Mouse (Mus musculus): ENCODE measurements around the gene N4bp2l1. TPM values are rescaled to one million over a fixed set of nuclear protein-coding genes. Genes with fewer than 3 reads are reported as not detected.

The N4bp2l1 gene
- polyA plus RNA-seq, 1 experiment from 2014 or later, result 16.3 TPM

- Histone ChIP-seq H3K36me3 (peaks cover 11% of the 10 kb centered on the region), H3K27me3 (no peaks in the 10 kb centered on the region), H3K4me2 (no peak overlapping the region), H3K27ac (replicated peaks) (no peak overlapping the region), H3K9me3 (no peaks in the 10 kb centered on the region), H3K4me1 (replicated peaks) (no peaks in the 10 kb centered on the region), H3K4me3 (no peak overlapping the region), H3K9ac (no peak overlapping the region)
- ATAC-seq (ENCODE audit: low FRiP score, low read depth), result no peak
- WGBS, result 75% methylated on average over 3 of the region's 3 CpGs
These were observed 45.4 kb downstream of the N4bp2l1 start for GRCm38 (mm10) chr5:150551637-150552036.

GRCm38 (mm10) chr5:150543184-150543583 is 53.8 kb downstream of the N4bp2l1 start:
- H3K27me3 ChIP-seq, result no peaks in the 10 kb centered on the region
- 93% methylated on average over 2 of the region's 2 CpGs for WGBS
- ATAC-seq (ENCODE audit: low FRiP score, low read depth), result no peak
- H3K4me3 ChIP-seq, result no peak overlapping the region
- H3K4me2 ChIP-seq, result no peak overlapping the region
- H3K9ac ChIP-seq, result no peak overlapping the region
- H3K27ac ChIP-seq (replicated peaks), result no peak overlapping the region
- H3K4me1 ChIP-seq (replicated peaks), result no peaks in the 10 kb centered on the region
- peaks cover 19% of the 10 kb centered on the region for H3K36me3 ChIP-seq
- no peaks in the 10 kb centered on the region for H3K9me3 ChIP-seq

GRCm38 (mm10) chr5:150541302-150541701 is 55.7 kb downstream of the N4bp2l1 start:
- no peak overlapping the region for H3K27ac ChIP-seq (replicated peaks)
- no peak overlapping the region for H3K9ac ChIP-seq
- H3K4me2 ChIP-seq, result no peak overlapping the region
- no peak overlapping the region for H3K4me3 ChIP-seq
- no peaks in the 10 kb centered on the region for H3K9me3 ChIP-seq
- peaks cover 26% of the 10 kb centered on the region for H3K36me3 ChIP-seq
- no peaks in the 10 kb centered on the region for H3K27me3 ChIP-seq
- 94% methylated on average over 1 of the region's 1 CpGs for WGBS
- H3K4me1 ChIP-seq (replicated peaks), result no peaks in the 10 kb centered on the region
- ATAC-seq (ENCODE audit: low FRiP score, low read depth), result no peak

GRCm38 (mm10) chr5:150525239-150525638 is 71.7 kb downstream of the N4bp2l1 start:
- Histone ChIP-seq H3K4me1 (replicated peaks) (peaks cover 13% of the 10 kb centered on the region), H3K36me3 (no peaks in the 10 kb centered on the region), H3K27ac (replicated peaks) (no peak overlapping the region), H3K4me2 (no peak overlapping the region), H3K27me3 (no peaks in the 10 kb centered on the region), H3K9ac (no peak overlapping the region), H3K9me3 (no peaks in the 10 kb centered on the region), H3K4me3 (no peak overlapping the region)
- WGBS, result 89% methylated on average over 2 of the region's 2 CpGs
- no peak for ATAC-seq (ENCODE audit: low FRiP score, low read depth)

- H3K9ac ChIP-seq, result peak overlapping the region; percentile 76
- peaks cover 13% of the 10 kb centered on the region for H3K4me1 ChIP-seq (replicated peaks)
- no peaks in the 10 kb centered on the region for H3K27me3 ChIP-seq
- WGBS, result 8% methylated on average over 11 of the region's 11 CpGs
- H3K4me2 ChIP-seq, result peak overlapping the region; percentile 65
- H3K36me3 ChIP-seq, result no peaks in the 10 kb centered on the region
- no peak for ATAC-seq (ENCODE audit: low FRiP score, low read depth)
- H3K9me3 ChIP-seq, result no peaks in the 10 kb centered on the region
- peak overlapping the region; percentile 69 for H3K4me3 ChIP-seq
- peak overlapping the region; percentile 73 for H3K27ac ChIP-seq (replicated peaks)
These were observed 74.1 kb downstream of the N4bp2l1 start for GRCm38 (mm10) chr5:150522867-150523234.

- ATAC-seq (ENCODE audit: low FRiP score, low read depth), result peak; percentile 94
- Histone ChIP-seq H3K36me3 (no peaks in the 10 kb centered on the region), H3K9ac (peak within 1 kb of the TSS; percentile 76), H3K27ac (replicated peaks) (peak within 1 kb of the TSS; percentile 73), H3K27me3 (no peaks in the 10 kb centered on the region), H3K9me3 (no peaks in the 10 kb centered on the region), H3K4me3 (peak within 1 kb of the TSS; percentile 69), H3K4me1 (replicated peaks) (peaks cover 13% of the 10 kb centered on the region), H3K4me2 (peak within 1 kb of the TSS; percentile 65)
- 5% methylated on average over 63 of the region's 63 CpGs for WGBS
These were observed 74.8 kb downstream of the N4bp2l1 start, which contains the start of gene Brca2 for GRCm38 (mm10) chr5:150521937-150522866. Gene Brca2, plus strand, starts transcription at chr5:150522630.

Other genes starting within 250 kb of the N4bp2l1 start
- gene Zar1l, start 79.0 kb downstream of the N4bp2l1 start, polyA plus RNA-seq (2015; fragmentation: Nextera tagmentation; extraction: Ambion mirVana), result not detected in 2 replicates
- gene Brca2, start 74.6 kb downstream of the N4bp2l1 start, polyA plus RNA-seq (2015; fragmentation: Nextera tagmentation; extraction: Ambion mirVana), result 14.3 and 16.8 TPM in 2 replicates
- gene N4bp2l2, start 69.0 kb upstream of the N4bp2l1 start, polyA plus RNA-seq (2015; fragmentation: Nextera tagmentation; extraction: Ambion mirVana), result 29.6 and 30.4 TPM in 2 replicates
- gene Pds5b, start 76.6 kb upstream of the N4bp2l1 start, polyA plus RNA-seq (2015; fragmentation: Nextera tagmentation; extraction: Ambion mirVana), result 30.0 and 30.7 TPM in 2 replicates